Mouse (Mus musculus) intestine, postnatal 0 days (tissue): ENCODE results near the gene Rps27l. TPM values are rescaled to one million over a fixed set of nuclear protein-coding genes. Genes with fewer than 3 reads are reported as not detected.

Experiments
- ATAC-seq: fragments of 200-750 bp; cut with Nextera tagmentation; 2 replicates; pipeline ENCODE4 v1.8.0; 2017; ENCODE audit warnings: mild to moderate bottlenecking, moderate TSS enrichment, moderate library complexity
- H3K27ac ChIP-seq: fragments of 300-500 bp; sonication (generic); 2 replicates; pipeline ENCODE4 v1.5.1; 2014; ENCODE audit warnings: mild to moderate bottlenecking, low read depth, low read length, moderate library complexity
- H3K27me3 ChIP-seq: fragments of 300-500 bp; sonication (generic); replicated peaks from 2 replicates; pipeline ENCODE4 v1.6.1; 2014; ENCODE audit warnings: low read length, mixed read lengths; ENCODE audit not compliant: control insufficient read depth, insufficient read depth
- H3K36me3 ChIP-seq: fragments of 300-500 bp; sonication (generic); 2 replicates; pipeline ENCODE4 v1.6.1; 2014; ENCODE audit warnings: mild to moderate bottlenecking, moderate library complexity; ENCODE audit not compliant: control insufficient read depth, insufficient read depth
- H3K4me1 ChIP-seq: fragments of 300-500 bp; sonication (generic); replicated peaks from 2 replicates; pipeline ENCODE4 v1.6.1; 2014; ENCODE audit warnings: antibody characterized with exemption, low read length, mixed read lengths; ENCODE audit not compliant: control insufficient read depth, insufficient read depth
- H3K4me2 ChIP-seq: fragments of 300-500 bp; sonication (generic); replicated peaks from 2 replicates; pipeline ENCODE4 v1.6.1; 2014; ENCODE audit warnings: low read depth, mild to moderate bottlenecking, moderate library complexity
- H3K4me3 ChIP-seq: fragments of 300-500 bp; sonication (generic); 2 replicates; pipeline ENCODE4 v1.5.1; 2014; ENCODE audit warnings: low read depth, low read length
- H3K9ac ChIP-seq: fragments of 300-500 bp; sonication (generic); 2 replicates; pipeline ENCODE4 v1.6.1; 2014; ENCODE audit warnings: mild to moderate bottlenecking, low read depth, low read length
- H3K9me3 ChIP-seq: fragments of 300-500 bp; sonication (generic); 2 replicates; pipeline ENCODE4 v1.6.1; 2016; ENCODE audit warnings: mixed run types; ENCODE audit not compliant: control insufficient read depth
- CTCF ChIP-seq: sonication (generic); IDR thresholded peaks from 2 replicates; pipeline ENCODE4 v1.5.1; 2016; ENCODE audit warnings: low read depth, mild to moderate bottlenecking, control low read depth, antibody characterized with exemption, moderate library complexity
- WGBS: fragments of 180-500 bp; shearing (Covaris S2); extraction: QIAGEN DNeasy Blood & Tissue Kit; methylation state at CpG from one replicate; pipeline ENCODE4 v1.1.7; 2014; 5-methylcytosine and 5-hydroxymethylcytosine counted together
- polyA plus RNA-seq: library from polyadenylated mRNA; unstranded; fragments of >200 nt; fragmentation: Nextera tagmentation; extraction: Ambion mirVana; gene quantifications from 2 replicates; pipeline ENCODE4 v1.2.1, GENCODE M21; 2015

Rps27l gene
- polyA plus RNA-seq, 1 experiment from 2014 or later = 778 TPM

- WGBS = 2% methylated on average over 27 of the region's 27 CpGs
- ATAC-seq = no peak
- peak overlapping the region; percentile 72 for H3K4me2 ChIP-seq
- no peak for TF ChIP-seq CTCF
- H3K9ac ChIP-seq = peak overlapping the region; percentile 73
- peaks cover 22% of the 10 kb centered on the region for H3K4me1 ChIP-seq
- no peaks in the 10 kb centered on the region for H3K9me3 ChIP-seq
- H3K27me3 ChIP-seq = no peaks in the 10 kb centered on the region
- H3K36me3 ChIP-seq = no peaks in the 10 kb centered on the region
- H3K4me3 ChIP-seq = peak overlapping the region; percentile 91
- peak overlapping the region; percentile 86 for H3K27ac ChIP-seq
These were observed 27.1 kb upstream of the Rps27l start for GRCm38 (mm10) chr9:66918672-66919330.

- Histone ChIP-seq H3K9ac (peak within 1 kb of the TSS; percentile 73), H3K4me1 (peaks cover 16% of the 10 kb centered on the region), H3K9me3 (no peaks in the 10 kb centered on the region), H3K4me3 (peak within 1 kb of the TSS; percentile 91), H3K36me3 (no peaks in the 10 kb centered on the region), H3K4me2 (peak within 1 kb of the TSS; percentile 72), H3K27ac (peak within 1 kb of the TSS; percentile 86), H3K27me3 (no peaks in the 10 kb centered on the region)
- ATAC-seq = peak; percentile 91
- TF ChIP-seq CTCF = no peak
- WGBS = under 1% methylated on average over 42 of the region's 49 CpGs
These were observed 26.4 kb upstream of the Rps27l start, which contains the start of gene Rab8b for GRCm38 (mm10) chr9:66919382-66919971. Rab8b (minus strand) TSS chr9:66919687.

GRCm38 (mm10) chr9:66919981-66920380, 25.9 kb upstream of the Rps27l start:
- TF ChIP-seq CTCF = no peak
- H3K4me1 ChIP-seq = peaks cover 15% of the 10 kb centered on the region
- H3K27me3 ChIP-seq = no peaks in the 10 kb centered on the region
- under 1% methylated on average over 14 of the region's 14 CpGs for WGBS
- no peaks in the 10 kb centered on the region for H3K36me3 ChIP-seq
- H3K27ac ChIP-seq = no peak overlapping the region
- ATAC-seq = no peak
- H3K9ac ChIP-seq = peak overlapping the region; percentile 73; the same call in 1 of the 2 replicates
- no peaks in the 10 kb centered on the region for H3K9me3 ChIP-seq
- H3K4me2 ChIP-seq = peak overlapping the region; percentile 72
- peak overlapping the region; percentile 91 for H3K4me3 ChIP-seq

- 14% methylated on average over 6 of the region's 6 CpGs for WGBS
- Histone ChIP-seq H3K4me2 (peak overlapping the region; percentile 72), H3K9ac (no peak overlapping the region), H3K4me3 (no peak overlapping the region; the same call in 1 of the 2 replicates), H3K27me3 (no peaks in the 10 kb centered on the region), H3K4me1 (peaks cover 9% of the 10 kb centered on the region; the same call in 1 of the 2 replicates), H3K36me3 (no peaks in the 10 kb centered on the region), H3K27ac (no peak overlapping the region), H3K9me3 (no peaks in the 10 kb centered on the region)
- peak; percentile 52 for TF ChIP-seq CTCF
- no peak for ATAC-seq
These were observed 25.2 kb upstream of the Rps27l start for GRCm38 (mm10) chr9:66920488-66921279.

GRCm38 (mm10) chr9:66922076-66922475, 23.8 kb upstream of the Rps27l start:
- 96% methylated on average over 1 of the region's 1 CpGs for WGBS
- H3K4me1 ChIP-seq = peaks cover 5% of the 10 kb centered on the region; the same call in 1 of the 2 replicates
- no peaks in the 10 kb centered on the region for H3K9me3 ChIP-seq
- no peak for ATAC-seq
- TF ChIP-seq CTCF = peak; percentile 31; the same call in 1 of the 2 replicates
- H3K36me3 ChIP-seq = no peaks in the 10 kb centered on the region
- H3K4me3 ChIP-seq = no peak overlapping the region
- no peak overlapping the region for H3K9ac ChIP-seq
- H3K27ac ChIP-seq = no peak overlapping the region
- H3K27me3 ChIP-seq = no peaks in the 10 kb centered on the region
- H3K4me2 ChIP-seq = no peak overlapping the region

- no peaks in the 10 kb centered on the region for H3K36me3 ChIP-seq
- H3K9me3 ChIP-seq = no peaks in the 10 kb centered on the region
- no peak overlapping the region for H3K4me3 ChIP-seq
- no peak for ATAC-seq
- WGBS = 69% methylated on average over 3 of the region's 3 CpGs
- TF ChIP-seq CTCF = no peak
- no peak overlapping the region for H3K4me2 ChIP-seq
- no peak overlapping the region for H3K27ac ChIP-seq
- H3K4me1 ChIP-seq = no peaks in the 10 kb centered on the region
- no peaks in the 10 kb centered on the region for H3K27me3 ChIP-seq
- no peak overlapping the region for H3K9ac ChIP-seq
These were observed 20.0 kb upstream of the Rps27l start for GRCm38 (mm10) chr9:66925853-66926252.
